Mouse (Mus musculus): ENCODE measurements around the gene Dnajc6.

Gene Dnajc6

GRCm38 (mm10) chr4:101507571-101508422, 11.3 kb downstream of the Dnajc6 start:
- DNase-seq (ENCODE audit: low spot score in 2 of 2) = peak in 1 of 2 experiments; percentile 17

DNA sequence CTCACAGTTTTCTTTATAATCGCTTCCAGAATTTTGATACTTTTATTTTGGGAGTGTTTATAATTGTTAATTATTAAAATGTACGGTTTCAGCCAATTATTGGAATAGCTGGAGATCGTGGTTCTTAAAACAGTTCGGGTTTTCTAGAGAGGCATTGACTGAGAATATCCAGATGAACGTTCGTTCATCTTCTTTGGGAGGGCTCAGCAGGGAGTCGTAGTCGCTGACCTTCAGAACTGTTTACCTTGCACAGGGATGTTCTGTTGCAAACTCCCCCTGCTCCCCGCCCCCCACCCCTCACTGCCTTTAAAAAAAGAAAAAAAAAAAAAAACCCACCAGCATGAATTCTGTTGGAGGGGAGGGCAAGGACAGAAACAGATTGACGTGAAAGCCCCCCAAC, 12.0 kb downstream of the Dnajc6 start:
- DNase-seq (ENCODE audit: low spot score in 2 of 2) = no peak

DNA sequence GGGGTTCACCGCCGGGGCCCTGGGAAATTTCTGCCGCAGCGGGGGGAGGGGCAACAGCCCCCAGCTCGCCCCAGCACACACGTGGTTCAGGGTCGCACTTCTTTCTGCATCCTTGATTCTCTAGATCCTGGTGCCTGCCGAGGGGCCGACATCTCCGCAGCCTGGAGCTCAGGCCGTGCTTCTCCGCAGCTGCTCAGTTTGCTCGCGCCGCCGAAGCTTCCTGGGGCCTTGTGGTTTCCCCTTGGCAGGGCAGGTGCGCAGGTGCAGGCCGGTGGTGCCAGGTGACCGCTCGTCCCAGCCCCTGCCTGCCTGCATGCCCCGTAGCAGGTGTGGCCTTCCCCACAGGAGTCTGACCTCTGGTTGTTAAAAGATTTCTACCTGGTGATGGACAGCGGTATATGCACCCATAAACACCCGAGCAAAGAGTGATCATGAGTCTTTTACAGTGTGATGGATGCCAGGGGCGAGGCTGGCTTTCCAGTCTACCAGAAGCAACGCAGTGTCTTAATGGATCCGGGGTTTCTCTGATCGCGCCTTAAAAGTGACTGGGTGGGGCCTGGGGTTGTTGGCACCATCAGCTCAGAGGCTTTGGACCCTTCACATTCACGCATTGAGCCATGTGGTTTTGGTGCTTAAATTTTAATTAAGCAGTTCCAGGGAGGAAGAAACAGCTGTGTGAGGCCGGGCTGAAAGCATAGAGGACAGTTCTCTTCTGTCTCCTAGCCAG, 12.6 kb downstream of the Dnajc6 start:
- peak; percentile 12 to 17 for DNase-seq (ENCODE audit: low spot score in 2 of 2)

- no peak for DNase-seq (ENCODE audit: low spot score in 2 of 2)
These were observed 13.9 kb downstream of the Dnajc6 start for GRCm38 (mm10) chr4:101510111-101510903.

- no peak for DNase-seq (ENCODE audit: low spot score in 2 of 2)
These were observed 14.4 kb downstream of the Dnajc6 start for GRCm38 (mm10) chr4:101510904-101511210.

DNA sequence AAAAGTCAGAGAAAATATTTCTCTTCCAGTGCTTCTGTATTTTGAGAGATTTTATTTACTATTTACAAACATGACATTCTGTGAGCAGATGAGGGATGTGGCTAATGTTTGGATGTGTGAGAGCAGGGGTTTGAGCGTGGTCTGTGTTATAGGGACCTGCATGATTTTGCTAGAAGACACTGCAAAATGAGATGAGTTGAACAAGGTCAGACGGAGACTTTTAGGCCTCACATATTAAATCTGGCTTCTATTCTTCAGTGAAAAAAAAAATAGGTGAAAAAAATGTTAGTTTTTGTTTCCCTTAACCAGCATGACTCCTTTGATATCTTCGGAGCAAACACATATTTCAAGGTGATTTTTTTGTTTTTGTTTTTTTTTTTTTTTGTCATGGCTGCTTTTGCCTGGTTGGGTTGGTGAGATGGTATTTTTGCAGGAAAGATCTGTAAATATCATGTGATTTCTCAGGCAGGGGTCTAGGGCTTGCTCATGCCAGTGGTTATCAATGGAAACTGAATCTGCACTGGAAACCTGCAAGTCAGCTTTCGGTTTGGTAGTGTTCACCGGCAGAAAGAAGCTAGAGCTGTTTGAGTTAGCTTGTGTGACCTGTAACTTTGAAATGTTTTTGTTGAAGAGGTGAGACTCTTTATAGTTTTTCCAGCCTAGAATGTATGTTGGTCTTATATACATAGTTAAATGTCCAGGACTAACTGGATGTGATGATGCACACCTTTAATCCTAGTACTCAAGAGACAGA, 15.5 kb downstream of the Dnajc6 start:
- no peak for DNase-seq (ENCODE audit: low spot score in 2 of 2)

DNA sequence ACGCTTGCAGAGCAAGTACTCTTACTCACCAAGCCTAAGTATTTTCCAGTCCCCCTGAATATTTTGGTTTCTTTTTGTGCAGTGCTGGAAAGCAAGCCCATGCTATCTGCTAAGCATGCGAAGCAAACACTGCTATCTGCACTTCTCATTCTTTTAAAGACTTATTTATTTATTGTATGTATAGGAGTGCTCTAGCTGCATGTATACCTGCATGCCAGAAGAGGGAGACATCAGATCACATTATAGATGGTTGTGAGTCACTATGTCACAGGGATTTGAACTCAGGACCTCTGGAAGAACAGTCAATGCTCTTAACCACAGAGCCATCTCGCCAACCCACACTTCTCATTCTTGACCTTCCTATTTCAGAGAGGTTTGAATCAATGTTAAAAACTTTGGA, 16.8 kb downstream of the Dnajc6 start:
- no peak for DNase-seq (ENCODE audit: low spot score in 2 of 2)

GRCm38 (mm10) chr4:101515853-101516252, 19.4 kb downstream of the Dnajc6 start:
- DNase-seq (ENCODE audit: low spot score in 2 of 2) = no peak

- DNase-seq (ENCODE audit: low spot score in 2 of 2) = no peak
These were observed 20.2 kb downstream of the Dnajc6 start for GRCm38 (mm10) chr4:101516434-101517168.

DNA sequence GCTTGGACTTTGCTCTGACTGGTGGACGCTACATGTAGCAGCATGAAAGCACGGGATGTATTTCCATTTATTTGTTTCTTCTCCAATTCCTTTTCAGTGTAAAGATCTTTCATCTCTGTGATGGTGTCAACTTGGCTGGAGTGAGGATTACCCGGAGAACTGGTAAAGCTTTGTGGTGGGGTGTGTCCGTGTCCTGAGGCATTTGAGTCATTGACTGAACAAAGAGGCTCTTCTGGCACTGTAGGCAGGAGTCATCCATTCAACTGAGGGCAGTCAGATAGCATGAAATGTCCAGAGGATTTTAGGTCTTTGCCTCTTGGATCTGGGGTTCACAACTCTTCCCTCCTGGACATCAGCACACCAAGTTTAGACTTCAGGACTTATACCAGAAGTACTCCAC, 35.5 kb downstream of the Dnajc6 start:
- no peak for DNase-seq (ENCODE audit: low spot score in 2 of 2)

GRCm38 (mm10) chr4:101540516-101540915, 44.1 kb downstream of the Dnajc6 start:
- no peak for DNase-seq (ENCODE audit: low spot score in 2 of 2)

GRCm38 (mm10) chr4:101549958-101550591, 53.6 kb downstream of the Dnajc6 start:
- no peak for DNase-seq (ENCODE audit: low spot score in 2 of 2)

DNA sequence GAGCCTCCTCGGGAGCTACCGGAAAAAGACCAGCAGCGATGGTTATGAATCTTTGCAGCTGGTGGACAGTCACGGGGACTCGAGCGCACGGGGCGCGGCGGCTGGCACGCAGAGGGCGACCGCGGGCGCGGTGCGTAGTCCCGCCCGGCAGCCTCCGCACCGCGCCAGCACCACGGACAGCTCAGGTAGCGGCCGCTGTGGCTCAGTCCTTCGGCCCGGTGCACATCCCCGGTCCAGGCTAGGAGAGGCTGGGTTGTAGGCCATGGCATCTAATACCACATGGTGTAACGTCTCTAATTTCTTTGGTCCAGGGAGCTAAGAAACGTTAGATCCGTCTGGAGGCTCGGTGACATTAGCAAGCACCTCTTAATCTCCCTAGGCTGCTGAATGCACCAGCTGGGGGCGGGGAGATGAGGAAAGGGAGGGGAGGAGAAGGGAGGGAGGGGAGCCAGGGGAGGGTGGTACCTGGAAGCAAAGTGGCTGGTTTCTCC, 54.3 kb downstream of the Dnajc6 start:
- no peak for DNase-seq (ENCODE audit: low spot score in 2 of 2)

DNA sequence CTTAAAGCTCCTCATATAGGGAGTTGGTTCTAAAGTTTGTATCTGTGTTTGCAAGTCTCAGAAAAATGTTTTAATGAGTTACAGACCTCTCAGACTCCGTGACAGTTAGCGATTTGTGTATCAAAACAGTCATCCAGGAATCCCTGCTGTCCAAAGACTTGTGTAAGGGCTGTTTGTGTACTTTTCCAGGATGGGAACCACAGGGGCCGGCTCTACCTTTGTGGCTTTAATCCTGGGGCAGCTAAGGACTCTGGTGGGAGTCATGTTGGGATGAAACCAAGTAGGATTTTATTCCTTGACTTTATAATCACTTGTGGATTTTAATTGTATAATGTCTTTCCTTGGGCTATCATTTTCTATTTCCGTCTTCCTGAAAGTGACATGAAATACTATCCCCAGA, 55.0 kb downstream of the Dnajc6 start:
- DNase-seq (ENCODE audit: low spot score in 2 of 2) = no peak

DNA sequence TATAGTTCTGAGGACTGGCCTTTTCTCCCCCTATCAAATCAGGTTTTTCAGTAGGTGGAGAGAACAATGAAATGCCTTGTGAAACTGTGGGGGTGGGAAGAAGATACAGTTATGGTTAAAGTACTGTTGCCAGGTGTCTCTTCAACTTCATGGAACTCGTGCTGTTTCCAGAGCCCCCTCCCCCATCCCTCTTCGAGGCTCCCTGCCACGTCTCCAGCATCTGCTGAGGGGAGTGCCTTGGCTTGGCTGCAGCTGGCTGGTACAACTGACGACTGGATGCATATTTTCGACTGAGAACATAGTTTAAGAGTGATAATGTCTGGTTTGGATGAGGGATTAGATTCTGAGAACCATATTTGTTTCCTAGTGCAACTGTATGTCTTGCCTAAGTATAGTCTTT, 55.9 kb downstream of the Dnajc6 start:
- DNase-seq (ENCODE audit: low spot score in 2 of 2) = no peak

DNA sequence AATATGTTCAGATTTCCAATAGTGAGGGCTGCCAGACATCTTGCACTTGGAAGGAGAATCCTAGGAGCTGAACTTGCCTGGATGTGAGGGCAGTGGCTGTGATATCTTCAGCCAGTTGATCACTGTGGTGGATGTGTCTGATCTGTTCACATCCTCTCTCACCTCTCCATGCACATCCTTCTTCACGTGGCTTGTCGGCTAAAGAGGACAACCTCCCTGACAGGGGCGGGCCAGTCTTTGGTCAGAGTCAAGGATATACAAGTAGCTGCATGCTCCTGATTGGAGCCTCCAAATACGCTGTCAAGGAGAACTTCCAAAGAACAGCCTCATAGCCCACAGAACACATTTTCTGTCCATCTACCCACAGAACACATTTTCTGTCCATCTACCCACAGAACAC, 58.6 kb downstream of the Dnajc6 start:
- DNase-seq (ENCODE audit: low spot score in 2 of 2) = no peak

DNA sequence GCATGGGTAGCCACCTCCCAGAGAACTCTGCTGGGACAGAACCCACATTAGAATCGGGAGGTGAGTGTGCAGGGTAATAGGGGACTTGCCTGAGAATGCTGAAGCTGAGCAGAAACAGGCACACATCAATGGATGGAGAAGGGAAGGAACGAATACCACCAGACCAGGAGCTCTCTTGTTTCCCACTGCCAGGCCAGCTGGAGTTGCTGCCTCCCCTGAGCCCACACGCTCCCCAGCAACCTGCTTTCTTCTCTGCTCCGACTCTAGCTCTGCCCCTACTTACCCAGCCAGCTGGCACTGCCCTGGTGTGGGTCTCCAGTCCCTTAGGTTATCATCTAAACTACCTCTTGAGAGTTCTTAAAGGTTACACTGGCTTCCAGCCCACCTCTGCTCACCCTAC, 63.7 kb downstream of the Dnajc6 start:
- no peak for DNase-seq (ENCODE audit: low spot score in 2 of 2)

DNA sequence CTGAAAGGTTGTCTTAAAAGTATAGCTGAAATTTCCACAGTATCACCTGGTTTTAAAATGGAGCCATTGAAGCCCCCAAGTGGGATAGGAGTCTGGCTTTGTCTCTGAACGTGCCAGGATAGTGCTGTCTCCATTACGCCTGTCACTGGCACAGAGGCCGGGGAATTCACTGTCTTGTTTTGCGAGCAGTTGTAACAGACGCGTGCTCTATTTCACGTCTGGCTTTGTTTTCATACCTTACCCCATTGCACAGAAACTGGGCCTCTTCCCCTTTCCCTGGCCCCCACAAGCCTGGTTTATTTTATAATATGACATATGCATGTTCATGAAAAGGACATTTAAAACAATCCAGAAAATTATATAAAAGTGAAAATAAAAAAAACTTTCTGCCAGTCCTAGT, 66.4 kb downstream of the Dnajc6 start:
- DNase-seq (ENCODE audit: low spot score in 2 of 2) = no peak

- DNase-seq (ENCODE audit: low spot score in 2 of 2) = no peak
These were observed 67.2 kb downstream of the Dnajc6 start for GRCm38 (mm10) chr4:101563607-101564006.

DNA sequence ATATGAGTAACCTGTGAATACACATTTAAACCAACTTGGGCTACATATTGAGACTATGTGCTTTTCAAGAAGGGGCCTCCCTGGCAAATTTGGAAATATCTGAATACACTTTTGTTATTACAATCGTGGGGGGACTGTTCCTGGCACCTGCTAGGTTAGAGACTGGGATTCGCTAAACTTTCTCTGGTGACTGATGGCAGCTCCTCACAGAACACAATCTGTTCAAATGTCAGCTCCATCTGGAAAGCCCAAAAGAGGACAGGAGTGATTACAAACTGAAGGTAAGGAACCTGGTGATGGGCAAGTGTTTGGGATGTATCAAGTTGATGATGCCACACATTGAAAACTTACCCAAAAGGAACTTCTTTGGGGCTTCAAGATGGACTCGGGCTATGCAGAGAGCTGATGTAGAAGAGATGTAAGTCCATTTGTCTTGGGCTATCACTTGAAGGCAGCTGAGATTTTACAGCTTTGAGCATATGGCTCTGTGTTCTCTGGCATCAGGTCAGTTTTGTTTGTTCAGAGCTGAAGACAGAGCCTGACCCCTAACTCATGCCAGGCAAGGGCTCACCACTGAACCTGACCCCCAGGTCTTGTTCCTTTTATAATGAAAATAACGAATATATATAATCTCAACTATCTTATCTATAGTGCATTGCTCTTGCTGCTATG, 68.4 kb downstream of the Dnajc6 start:
- DNase-seq (ENCODE audit: low spot score in 2 of 2) = no peak
